In genomic region chr6:72653419-72653818, GRCm38 (mm10) we compare ENCODE assay signal across 8 mouse cellular contexts. TPM values are rescaled to one million over a fixed set of nuclear protein-coding genes. Genes with fewer than 3 reads are reported as not detected.
DNase-seq lines count a peak whose midpoint lies in the region; ATAC-seq lines count a peak whose summit lies in the region.

No protein-coding gene starts in this region.

- H3K9ac ChIP-seq in forebrain, embryonic 16.5 days (replicated peaks; ENCODE audit: low read depth, low read length): no peak overlapping the region
- no peak overlapping the region for H3K9ac ChIP-seq in limb, embryonic 11.5 days (ENCODE audit: low read length)

- peaks cover 13% of the 10 kb centered on the region for H3K4me1 ChIP-seq in forebrain, embryonic 16.5 days (replicated peaks; ENCODE audit: control insufficient read depth, insufficient read depth, low read length)
- H3K4me1 ChIP-seq in limb, embryonic 11.5 days (ENCODE audit: control insufficient read depth, insufficient read depth, low read length): peaks cover 55% of the 10 kb centered on the region

- H3K4me3 ChIP-seq in forebrain, embryonic 16.5 days (replicated peaks; ENCODE audit: low read length): no peak overlapping the region
- H3K4me3 ChIP-seq in limb, embryonic 11.5 days (ENCODE audit: low read depth, low read length): no peak overlapping the region

- 26% methylated on average over 7 of the region's 7 CpGs for WGBS in forebrain, embryonic 16.5 days
- 83% methylated on average over 7 of the region's 7 CpGs for WGBS in limb, embryonic 11.5 days

- H3K9me3 ChIP-seq in forebrain, embryonic 16.5 days (ENCODE audit: control insufficient read depth, low read length): no peaks in the 10 kb centered on the region
- no peaks in the 10 kb centered on the region for H3K9me3 ChIP-seq in limb, embryonic 11.5 days (ENCODE audit: control insufficient read depth, low read length)

- DNase-seq in 3T3-L1 (ENCODE audit: low read depth, low spot score): peak; percentile 54
- peak; percentile 93 for DNase-seq in Muller cell, postnatal 12 days (ENCODE audit: inconsistent ontology term)
- DNase-seq in limb, embryonic 11.5 days (ENCODE audit: low spot score): no peak
- no peak for DNase-seq in spleen, postnatal 36 days (ENCODE audit: low spot score in 2 of 2)
- no peak for DNase-seq in cerebellum, adult 8-10 months
- DNase-seq in right cerebral cortex, postnatal 36 days (ENCODE audit: low spot score in 2 of 2): no peak
- no peak for DNase-seq in embryo, embryonic 10 days (ENCODE audit: low spot score)

- no peaks in the 10 kb centered on the region for H3K27me3 ChIP-seq in forebrain, embryonic 16.5 days (replicated peaks; ENCODE audit: control insufficient read depth, insufficient read depth, low read length)
- H3K27me3 ChIP-seq in limb, embryonic 11.5 days (ENCODE audit: control insufficient read depth, insufficient read depth, low read length): no peaks in the 10 kb centered on the region

- H3K4me2 ChIP-seq in forebrain, embryonic 16.5 days (ENCODE audit: low read length): no peak overlapping the region
- no peak overlapping the region for H3K4me2 ChIP-seq in limb, embryonic 11.5 days (ENCODE audit: low read depth, severe bottlenecking)

- no peak overlapping the region for H3K27ac ChIP-seq in forebrain, embryonic 16.5 days (ENCODE audit: low read length)
- peak overlapping the region; percentile 26; the same call in 1 of the 2 replicates for H3K27ac ChIP-seq in limb, embryonic 11.5 days (replicated peaks; ENCODE audit: low read depth, low read length)

- peak; percentile 72 for ATAC-seq in forebrain, embryonic 16.5 days
- no peak for ATAC-seq in limb, embryonic 11.5 days (ENCODE audit: insufficient number of reproducible peaks, low FRiP score, low TSS enrichment, low read depth)

- H3K36me3 ChIP-seq in forebrain, embryonic 16.5 days (ENCODE audit: control insufficient read depth, insufficient read depth): no peaks in the 10 kb centered on the region
- H3K36me3 ChIP-seq in limb, embryonic 11.5 days (ENCODE audit: control insufficient read depth, insufficient read depth, low read length): no peaks in the 10 kb centered on the region

RNA-seq across cellular contexts. Expression of gene Tgoln1, which starts 36.6 kb away (rescaled TPM):
- 34.6 and 38.0 TPM in 2 replicates for polyA plus RNA-seq in forebrain, embryonic 16.5 days (2015; fragmentation: Nextera tagmentation; extraction: Ambion mirVana)
- polyA plus RNA-seq in limb, embryonic 11.5 days (2014; fragmentation: Nextera tagmentation; extraction: Ambion mirVana): 24.6 and 25.2 TPM in 2 replicates

RNA-seq across cellular contexts. Expression of gene Retsat, which starts 55.1 kb away (rescaled TPM):
- 4.1 and 5.0 TPM in 2 replicates for polyA plus RNA-seq in forebrain, embryonic 16.5 days (2015; fragmentation: Nextera tagmentation; extraction: Ambion mirVana)
- polyA plus RNA-seq in limb, embryonic 11.5 days (2014; fragmentation: Nextera tagmentation; extraction: Ambion mirVana): 10.5 and 11.2 TPM in 2 replicates

RNA-seq across cellular contexts. Expression of gene Elmod3, which starts 55.2 kb away (rescaled TPM):
- polyA plus RNA-seq in forebrain, embryonic 16.5 days (2015; fragmentation: Nextera tagmentation; extraction: Ambion mirVana): 16.9 and 17.0 TPM in 2 replicates
- polyA plus RNA-seq in limb, embryonic 11.5 days (2014; fragmentation: Nextera tagmentation; extraction: Ambion mirVana): 15.8 and 16.8 TPM in 2 replicates

Comparison
In these comparisons a context has a peak if more than half of its experiments do, and no peak if none do; other contexts are left out.
1. DNase-seq: peak in 3T3-L1 (single experiment) and Muller cell, postnatal 12 days (single experiment); none in limb, embryonic 11.5 days (single experiment), spleen, postnatal 36 days (0 of 2), cerebellum, adult 8-10 months (single experiment), right cerebral cortex, postnatal 36 days (0 of 2) and embryo, embryonic 10 days (single experiment).